Mouse (Mus musculus): Measurements from ENCODE around the gene Ttyh1. TPM values are rescaled to one million over a fixed set of nuclear protein-coding genes. Genes with fewer than 3 reads are reported as not detected.
A peak's percentile ranks its signal among the peaks of the same experiment; 100 is the strongest.

Gene Ttyh1
- total RNA-seq (2017), result not detected in 2 replicates

- ATAC-seq (replicated peaks; ENCODE audit: low read depth, poor library complexity, severe bottlenecking), result peak; percentile 51
These were observed at the start of gene Ttyh1 for GRCm38 (mm10) chr7:4119344-4119902. Ttyh1 (plus strand) TSS chr7:4119408.

GRCm38 (mm10) chr7:4071066-4071465 lies 48.1 kb upstream of the Ttyh1 start:
- ATAC-seq (replicated peaks; ENCODE audit: low read depth, poor library complexity, severe bottlenecking), result peak; percentile 41

- peak; percentile 98 for ATAC-seq (replicated peaks; ENCODE audit: low read depth, poor library complexity, severe bottlenecking)
These were observed 46.1 kb upstream of the Ttyh1 start for GRCm38 (mm10) chr7:4073144-4073543.

GRCm38 (mm10) chr7:4079511-4079910 lies 39.7 kb upstream of the Ttyh1 start:
- no peak for ATAC-seq (replicated peaks; ENCODE audit: low read depth, poor library complexity, severe bottlenecking)

- ATAC-seq (replicated peaks; ENCODE audit: low read depth, poor library complexity, severe bottlenecking), result peak; percentile 46
These were observed 38.7 kb upstream of the Ttyh1 start for GRCm38 (mm10) chr7:4080552-4080951.

- no peak for ATAC-seq (replicated peaks; ENCODE audit: low read depth, poor library complexity, severe bottlenecking)
These were observed 37.5 kb upstream of the Ttyh1 start for GRCm38 (mm10) chr7:4081706-4082105.

- peak; percentile 83 for ATAC-seq (replicated peaks; ENCODE audit: low read depth, poor library complexity, severe bottlenecking)
These were observed 36.4 kb upstream of the Ttyh1 start for GRCm38 (mm10) chr7:4082804-4083203.

- no peak for ATAC-seq (replicated peaks; ENCODE audit: low read depth, poor library complexity, severe bottlenecking)
These were observed 35.0 kb upstream of the Ttyh1 start for GRCm38 (mm10) chr7:4084161-4084560.

- ATAC-seq (replicated peaks; ENCODE audit: low read depth, poor library complexity, severe bottlenecking), result no peak
These were observed 33.6 kb upstream of the Ttyh1 start for GRCm38 (mm10) chr7:4085562-4085961.

GRCm38 (mm10) chr7:4087238-4087895 lies 31.8 kb upstream of the Ttyh1 start:
- ATAC-seq (replicated peaks; ENCODE audit: low read depth, poor library complexity, severe bottlenecking), result peak; percentile 53

- no peak for ATAC-seq (replicated peaks; ENCODE audit: low read depth, poor library complexity, severe bottlenecking)
These were observed 31.2 kb upstream of the Ttyh1 start for GRCm38 (mm10) chr7:4087896-4088480.

- ATAC-seq (replicated peaks; ENCODE audit: low read depth, poor library complexity, severe bottlenecking), result no peak
These were observed 30.5 kb upstream of the Ttyh1 start for GRCm38 (mm10) chr7:4088679-4089078.

- peak; percentile 38; the same call in 1 of the 2 replicates for ATAC-seq (replicated peaks; ENCODE audit: low read depth, poor library complexity, severe bottlenecking)
These were observed 28.0 kb upstream of the Ttyh1 start for GRCm38 (mm10) chr7:4091170-4091569.

GRCm38 (mm10) chr7:4098301-4098700 lies 20.9 kb upstream of the Ttyh1 start:
- no peak for ATAC-seq (replicated peaks; ENCODE audit: low read depth, poor library complexity, severe bottlenecking)

GRCm38 (mm10) chr7:4098832-4099231 lies 20.4 kb upstream of the Ttyh1 start:
- peak; percentile 52; the same call in 1 of the 2 replicates for ATAC-seq (replicated peaks; ENCODE audit: low read depth, poor library complexity, severe bottlenecking)

- no peak for ATAC-seq (replicated peaks; ENCODE audit: low read depth, poor library complexity, severe bottlenecking)
These were observed 18.1 kb upstream of the Ttyh1 start for GRCm38 (mm10) chr7:4101144-4101543.

- peak; percentile 71; the same call in 1 of the 2 replicates for ATAC-seq (replicated peaks; ENCODE audit: low read depth, poor library complexity, severe bottlenecking)
These were observed 15.8 kb upstream of the Ttyh1 start for GRCm38 (mm10) chr7:4103411-4103810.

GRCm38 (mm10) chr7:4111766-4112165 lies 7.4 kb upstream of the Ttyh1 start:
- no peak for ATAC-seq (replicated peaks; ENCODE audit: low read depth, poor library complexity, severe bottlenecking)

- ATAC-seq (replicated peaks; ENCODE audit: low read depth, poor library complexity, severe bottlenecking), result no peak
These were observed 2.0 kb upstream of the Ttyh1 start for GRCm38 (mm10) chr7:4117050-4117814.

- ATAC-seq (replicated peaks; ENCODE audit: low read depth, poor library complexity, severe bottlenecking), result no peak
These were observed 1.0 kb downstream of the Ttyh1 start for GRCm38 (mm10) chr7:4119976-4120921.
